Mouse (Mus musculus): ENCODE results near the gene 4933427D14Rik.
"Not testable (repeated sequence)": the region's sequence is repeated elsewhere in the genome, so short reads cannot be mapped to it uniquely, and the experiment has no call there.

4933427D14Rik gene

GRCm38 (mm10) chr11:72203440-72203839, 3.8 kb downstream of the 4933427D14Rik start:
- no peak for DNase-seq (ENCODE audit: low spot score)

DNA sequence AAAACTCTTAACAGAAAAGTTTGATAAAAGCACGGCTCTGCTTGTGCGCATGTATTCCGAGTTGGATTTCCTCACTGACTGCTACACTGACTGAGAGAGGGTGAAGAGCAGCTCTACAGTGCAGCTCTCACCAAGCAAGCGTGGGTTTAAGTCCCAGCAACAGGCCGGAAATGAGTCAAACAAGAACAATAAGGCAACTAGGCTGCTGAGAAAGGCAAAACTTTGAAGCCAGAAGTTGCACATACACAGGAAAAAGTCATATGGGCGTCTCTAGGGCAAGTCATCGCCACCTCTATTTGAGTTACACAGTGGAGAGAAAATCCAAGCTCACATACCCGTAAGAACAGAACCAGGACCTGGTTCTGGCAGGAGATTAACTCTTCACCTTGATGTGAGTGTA, 10.8 kb downstream of the 4933427D14Rik start:
- no peak for DNase-seq (ENCODE audit: low spot score)

DNA sequence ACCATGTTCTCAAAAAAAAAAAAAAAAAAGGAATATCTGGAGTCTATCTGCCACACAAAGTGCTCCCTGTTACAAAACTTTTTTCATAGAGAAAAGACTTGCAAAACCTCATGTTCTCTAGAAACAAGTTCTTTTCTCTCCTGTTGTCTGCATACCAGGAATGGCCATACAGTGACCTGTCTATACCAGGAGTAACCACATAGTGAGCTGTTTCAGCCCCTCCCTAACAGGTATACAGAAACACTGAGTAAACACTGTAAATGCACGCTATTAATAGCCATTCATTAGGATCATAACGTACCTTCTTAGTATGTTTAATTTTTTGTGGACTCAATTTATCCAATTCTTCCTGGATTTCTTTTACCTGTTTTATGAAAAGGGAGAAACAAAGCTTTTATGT, 13.0 kb downstream of the 4933427D14Rik start:
- no peak for DNase-seq (ENCODE audit: low spot score)

- DNase-seq (ENCODE audit: low spot score), result no peak
Measured at GRCm38 (mm10) chr11:72190857-72191256, 16.4 kb downstream of the 4933427D14Rik start.

GRCm38 (mm10) chr11:72184252-72184651, 23.0 kb downstream of the 4933427D14Rik start:
- DNase-seq (ENCODE audit: low spot score), result no peak

- no peak for DNase-seq (ENCODE audit: low spot score)
Measured at GRCm38 (mm10) chr11:72181136-72181535, 26.1 kb downstream of the 4933427D14Rik start.

DNA sequence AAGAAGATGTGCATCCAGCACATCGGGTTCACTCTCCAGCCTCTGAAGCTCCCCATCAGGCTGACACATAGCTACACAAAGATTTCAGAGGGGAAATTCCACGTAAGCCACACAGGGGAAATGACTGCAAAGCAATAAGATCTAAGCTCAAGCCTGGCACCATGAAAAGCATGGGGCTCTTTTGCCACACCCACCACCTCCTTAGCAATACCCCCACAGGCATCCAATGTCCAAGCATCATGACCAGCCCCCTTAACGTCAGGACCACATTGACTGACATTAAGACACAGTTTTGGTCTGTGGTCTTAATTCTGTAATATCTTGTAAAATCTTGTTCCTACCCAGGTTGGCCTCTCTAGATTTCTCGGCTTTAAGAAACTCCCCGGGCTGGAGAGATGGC, 26.7 kb downstream of the 4933427D14Rik start:
- no peak for DNase-seq (ENCODE audit: low spot score)

GRCm38 (mm10) chr11:72176553-72176952, 30.7 kb downstream of the 4933427D14Rik start:
- DNase-seq (ENCODE audit: low spot score), result no peak

DNA sequence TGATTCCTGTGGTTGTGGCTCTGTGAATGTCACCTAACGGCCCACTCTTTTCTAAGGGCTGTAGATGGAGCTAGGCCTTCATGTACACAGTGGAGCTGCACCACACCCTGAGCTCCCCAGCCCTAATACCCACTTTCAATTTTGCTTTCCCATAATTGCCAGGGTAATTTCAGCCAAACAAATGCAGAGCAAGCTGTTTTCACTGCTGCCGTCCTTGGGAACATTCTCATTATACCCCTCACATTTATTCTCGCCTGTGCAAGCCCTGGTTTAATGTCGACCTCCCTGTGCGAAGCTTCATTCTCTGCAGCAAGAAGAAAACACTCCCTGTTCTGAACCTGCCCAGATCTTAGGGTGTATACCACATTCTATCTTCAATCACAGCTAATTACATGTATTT, 31.3 kb downstream of the 4933427D14Rik start:
- no peak for DNase-seq (ENCODE audit: low spot score)

DNA sequence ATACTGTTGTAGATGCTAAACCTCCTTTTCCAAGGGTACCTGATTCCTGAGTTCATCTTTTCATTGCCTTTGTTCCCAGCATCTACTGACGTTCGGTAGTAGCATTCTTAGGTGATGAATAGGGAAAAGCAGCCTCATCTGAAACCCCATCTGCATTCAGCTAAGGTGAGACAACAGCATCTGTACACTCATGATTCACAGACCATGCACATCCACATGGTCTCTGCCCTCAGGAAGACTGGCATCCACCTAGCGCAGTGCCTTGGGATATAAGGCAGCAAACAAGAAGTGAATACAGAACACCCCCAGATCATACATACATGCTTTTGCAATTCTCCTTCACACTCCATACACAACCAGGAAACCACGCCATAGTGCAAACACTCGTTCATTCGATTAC, 32.5 kb downstream of the 4933427D14Rik start:
- DNase-seq (ENCODE audit: low spot score), result no peak

GRCm38 (mm10) chr11:72173506-72173905, 33.8 kb downstream of the 4933427D14Rik start:
- no peak for DNase-seq (ENCODE audit: low spot score)

GRCm38 (mm10) chr11:72171906-72172305, 35.4 kb downstream of the 4933427D14Rik start:
- DNase-seq (ENCODE audit: low spot score), result not testable (repeated sequence)

- DNase-seq (ENCODE audit: low spot score), result no peak
Measured at GRCm38 (mm10) chr11:72169871-72170270, 37.4 kb downstream of the 4933427D14Rik start.

GRCm38 (mm10) chr11:72163198-72163597, 44.1 kb downstream of the 4933427D14Rik start:
- DNase-seq (ENCODE audit: low spot score), result no peak

DNA sequence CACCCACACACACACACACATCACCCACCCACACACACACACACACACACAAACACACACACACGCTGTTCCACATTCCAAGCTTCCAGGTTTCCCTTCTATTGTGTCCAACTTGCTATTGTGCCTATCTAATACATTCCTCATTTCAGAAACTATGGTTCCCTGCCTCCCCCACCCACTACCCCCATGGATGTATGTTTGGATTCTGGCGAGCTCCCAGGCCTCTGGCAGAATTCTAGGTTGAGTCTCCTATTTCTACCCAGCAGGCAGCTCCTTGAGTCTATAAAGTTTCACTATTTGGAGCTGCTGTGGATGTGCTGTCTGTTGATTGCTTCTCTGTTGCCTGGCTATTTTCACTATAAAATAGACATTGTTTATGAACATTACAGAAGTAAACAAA, 50.6 kb downstream of the 4933427D14Rik start:
- DNase-seq (ENCODE audit: low spot score), result no peak

DNA sequence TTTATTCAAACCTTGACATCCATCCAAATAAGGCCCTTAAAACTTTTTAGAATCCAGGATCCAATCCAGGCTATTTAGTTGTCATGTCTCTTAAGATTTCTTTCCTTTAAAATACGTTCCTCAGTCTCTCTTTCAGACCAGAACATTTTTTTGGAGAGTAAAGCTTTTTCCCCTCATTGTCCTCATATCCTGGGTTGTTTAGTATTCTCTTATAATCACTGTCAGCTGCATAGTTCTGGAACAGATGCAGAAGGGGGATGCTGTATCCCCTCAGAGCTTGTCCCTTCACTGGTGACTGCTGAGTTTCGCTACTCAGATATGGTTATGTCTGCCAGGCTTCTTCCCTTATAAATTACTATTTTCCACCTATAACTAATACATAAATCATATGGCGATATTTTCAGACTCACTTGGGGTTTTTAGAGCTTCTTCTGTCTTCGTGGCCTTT, 51.3 kb downstream of the 4933427D14Rik start:
- DNase-seq (ENCODE audit: low spot score), result no peak

- no peak for DNase-seq (ENCODE audit: low spot score)
Measured at GRCm38 (mm10) chr11:72155186-72155980, 51.9 kb downstream of the 4933427D14Rik start.

- DNase-seq (ENCODE audit: low spot score), result no peak
Measured at GRCm38 (mm10) chr11:72153122-72153862, 54.0 kb downstream of the 4933427D14Rik start.

DNA sequence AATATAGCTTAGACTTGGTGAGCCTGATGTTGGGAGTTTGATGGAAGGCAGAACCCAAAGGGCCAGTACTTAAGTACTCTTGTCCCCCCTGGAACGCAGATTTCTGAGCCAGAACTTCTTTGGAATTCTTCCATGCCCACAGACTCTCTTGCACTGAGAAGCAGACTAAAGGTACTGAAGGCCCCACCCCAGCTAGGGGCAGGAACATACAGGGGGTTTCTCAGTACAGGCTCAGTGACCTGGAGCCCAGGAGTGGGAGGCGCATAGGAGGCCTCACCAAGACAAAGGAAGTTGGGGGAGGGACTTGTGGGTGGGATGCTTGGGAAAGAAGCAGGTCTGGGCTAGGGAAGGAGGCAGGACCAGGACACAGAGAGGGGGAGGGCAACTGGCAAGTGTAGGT, 56.1 kb downstream of the 4933427D14Rik start:
- no peak for DNase-seq (ENCODE audit: low spot score)

- no peak for DNase-seq (ENCODE audit: low spot score)
Measured at GRCm38 (mm10) chr11:72147910-72148309, 59.3 kb downstream of the 4933427D14Rik start.

GRCm38 (mm10) chr11:72145877-72146248, 61.4 kb downstream of the 4933427D14Rik start:
- no peak for DNase-seq (ENCODE audit: low spot score)

GRCm38 (mm10) chr11:72145182-72145876, 61.9 kb downstream of the 4933427D14Rik start:
- DNase-seq (ENCODE audit: low spot score), result no peak

DNA sequence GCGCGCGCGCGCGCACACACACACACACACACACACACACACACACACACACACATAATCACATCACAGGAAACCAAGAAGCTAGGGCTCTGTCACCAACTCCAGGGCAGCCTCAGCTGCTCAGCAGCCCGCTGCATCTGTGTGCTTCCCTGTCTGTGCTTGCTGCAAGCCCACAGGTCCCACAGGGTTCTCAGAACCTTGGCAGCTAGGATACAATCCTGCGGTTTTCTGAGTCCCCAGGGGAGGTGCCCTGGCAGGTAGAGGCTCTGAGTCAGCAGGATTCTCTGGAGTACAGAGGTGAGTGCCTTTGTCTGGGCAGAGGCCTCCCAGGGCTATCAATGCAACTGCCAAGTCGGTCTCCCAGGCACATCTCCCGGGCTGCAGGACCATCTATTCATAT, 64.4 kb downstream of the 4933427D14Rik start:
- DNase-seq (ENCODE audit: low spot score), result no peak
